Mouse (Mus musculus) testis, adult 2 months (tissue): ENCODE measurements around the gene Soga1.

Experiments
- CTCF ChIP-seq: fragments of 200-500 bp; IDR thresholded peaks from 2 replicates; pipeline ENCODE4 v1.5.1; 2012; ENCODE audit warnings: low read depth, mild to moderate bottlenecking, inconsistent platforms, low read length, moderate library complexity; ENCODE audit not compliant: control insufficient read depth, insufficient read depth, insufficient replicate concordance
- POLR2A ChIP-seq: fragments of 200-500 bp; IDR thresholded peaks from 2 replicates; pipeline ENCODE4 v1.6.1; 2012; ENCODE audit warnings: low read depth, mild to moderate bottlenecking, inconsistent platforms, low read length, moderate library complexity; ENCODE audit not compliant: control insufficient read depth

DNA sequence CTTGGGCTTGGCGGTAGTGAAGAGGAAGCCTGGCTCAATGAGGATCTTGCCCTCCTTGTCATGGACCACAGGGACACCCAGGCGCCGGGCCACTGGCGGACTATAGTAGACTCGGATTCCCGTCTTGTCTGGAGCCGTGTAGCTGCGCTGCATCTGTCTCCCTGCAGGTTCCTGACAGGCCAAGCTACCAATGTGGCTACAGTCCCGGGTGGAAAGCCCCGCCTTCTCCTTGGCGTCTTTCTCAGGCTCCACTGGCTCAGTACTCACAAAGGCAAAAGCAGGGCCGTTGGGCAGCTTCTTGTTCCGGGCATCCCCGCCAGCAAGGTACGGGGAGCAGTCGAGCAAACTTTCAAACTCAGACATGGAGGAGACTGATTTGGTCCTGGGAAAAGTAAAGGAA is 57.9 kb downstream of the Soga1 start:
- TF ChIP-seq POLR2A, result no peak
- no peak for TF ChIP-seq CTCF
